24 mouse cellular contexts compared by ENCODE assay signal in genomic region chr2:146441711-146442110, GRCm38 (mm10).
A peak's percentile ranks its signal among the peaks of the same experiment; 100 is the strongest.
DNase-seq lines count a peak whose midpoint lies in the region; ATAC-seq and TF ChIP-seq lines count a peak whose summit lies in the region.
"Had no signal": no experiment of that assay in that cellular context is flagged by ENCODE, and none has a peak within 500 bp of the region (broad histone marks: within the 10 kb centered on the region; RNA-seq: fewer than 3 reads in every experiment).

No protein-coding gene starts in this region.

- TF ChIP-seq POLR2A in liver, adult 2 months (IDR thresholded peaks at IDR 0.05; ENCODE audit: extremely low read depth, insufficient read depth, low read length) = no peak

- H3K4me2 ChIP-seq in intestine, embryonic 14.5 days (ENCODE audit: low read length) = no peak overlapping the region
- no peak overlapping the region for H3K4me2 ChIP-seq in intestine, embryonic 15.5 days (replicated peaks)
- no peak overlapping the region for H3K4me2 ChIP-seq in liver, embryonic 11.5 days
- H3K4me2 ChIP-seq: embryonic facial prominence, embryonic 12.5 days; forebrain, embryonic 13.5 days; forebrain, embryonic 15.5 days had no signal

- 0 out of 2 replicates have a peak, but pooled peaks have one; percentile 53 for ATAC-seq in intestine, embryonic 14.5 days (replicated peaks; ENCODE audit: low FRiP score, low TSS enrichment, low read depth)
- no peak for ATAC-seq in intestine, embryonic 15.5 days
- no peak for ATAC-seq in liver, embryonic 11.5 days (replicated peaks; ENCODE audit: low FRiP score)
- ATAC-seq: activated CD4-positive, CD25-positive, alpha-beta regulatory T cell, adult 4 months; CD4-positive, CD25-positive, alpha-beta regulatory T cell, adult 4 months; forebrain, embryonic 13.5 days; forebrain, embryonic 15.5 days; Patski had no signal

- H3K4me1 ChIP-seq in intestine, embryonic 14.5 days (replicated peaks; ENCODE audit: control insufficient read depth, insufficient read depth, low read length) = no peaks in the 10 kb centered on the region; the same call in 1 of the 2 replicates
- H3K4me1 ChIP-seq in intestine, embryonic 15.5 days (replicated peaks) = no peaks in the 10 kb centered on the region
- peaks cover 17% of the 10 kb centered on the region for H3K4me1 ChIP-seq in liver, adult 2 months (ENCODE audit: control insufficient read depth, insufficient read depth, low read length)
- H3K4me1 ChIP-seq in liver, embryonic 11.5 days (replicated peaks; ENCODE audit: control insufficient read depth, insufficient read depth, low read length) = no peaks in the 10 kb centered on the region
- H3K4me1 ChIP-seq: embryonic facial prominence, embryonic 10.5 days; embryonic facial prominence, embryonic 12.5 days; forebrain, embryonic 13.5 days; forebrain, embryonic 15.5 days had no signal

- H3K4me3 ChIP-seq in intestine, embryonic 14.5 days (ENCODE audit: low read depth, low read length) = no peak overlapping the region
- H3K4me3 ChIP-seq in intestine, embryonic 15.5 days (replicated peaks) = no peak overlapping the region
- H3K4me3 ChIP-seq in liver, adult 2 months (ENCODE audit: insufficient read depth, low read depth, low read length) = no peak overlapping the region
- H3K4me3 ChIP-seq in liver, embryonic 11.5 days (ENCODE audit: low read depth, low read length) = no peak overlapping the region
- no peak overlapping the region for H3K4me3 ChIP-seq in macrophage (ENCODE audit: inconsistent target)
- H3K4me3 ChIP-seq: embryonic facial prominence, embryonic 10.5 days; embryonic facial prominence, embryonic 12.5 days; forebrain, embryonic 13.5 days; forebrain, embryonic 15.5 days had no signal

- TF ChIP-seq CTCF in liver, adult 2 months (IDR thresholded peaks at IDR 0.05; ENCODE audit: low read depth, low read length) = no peak

- H3K27ac ChIP-seq in intestine, embryonic 14.5 days (ENCODE audit: low read depth) = no peak overlapping the region
- H3K27ac ChIP-seq in intestine, embryonic 15.5 days = no peak overlapping the region
- H3K27ac ChIP-seq in liver, adult 2 months (replicated peaks; ENCODE audit: insufficient read depth, low read depth, low read length) = peak overlapping the region; percentile 33
- no peak overlapping the region for H3K27ac ChIP-seq in liver, embryonic 11.5 days (ENCODE audit: low read depth, low read length)
- H3K27ac ChIP-seq in macrophage = peak overlapping the region; percentile 33; the same call in 1 of the 2 replicates
- H3K27ac ChIP-seq: embryonic facial prominence, embryonic 10.5 days; embryonic facial prominence, embryonic 12.5 days; forebrain, embryonic 13.5 days; forebrain, embryonic 15.5 days had no signal

- 38% methylated on average over 4 of the region's 4 CpGs for WGBS in intestine, embryonic 14.5 days
- 49% methylated on average over 4 of the region's 4 CpGs for WGBS in intestine, embryonic 15.5 days
- WGBS in liver, adult 2 months = 52% methylated on average over 4 of the region's 4 CpGs
- 83% methylated on average over 4 of the region's 4 CpGs for WGBS in liver, embryonic 11.5 days
- WGBS in macrophage (ENCODE audit: missing documents) = 87% methylated on average over 4 of the region's 4 CpGs

- H3K9me3 ChIP-seq in intestine, embryonic 14.5 days (ENCODE audit: control insufficient read depth, low read length) = no peaks in the 10 kb centered on the region
- H3K9me3 ChIP-seq in intestine, embryonic 15.5 days = no peaks in the 10 kb centered on the region
- H3K9me3 ChIP-seq in liver, embryonic 11.5 days (ENCODE audit: control insufficient read depth, low read length) = no peaks in the 10 kb centered on the region
- H3K9me3 ChIP-seq: embryonic facial prominence, embryonic 10.5 days; embryonic facial prominence, embryonic 12.5 days; forebrain, embryonic 13.5 days; forebrain, embryonic 15.5 days; G1E had no signal

- H3K9ac ChIP-seq in intestine, embryonic 14.5 days (ENCODE audit: low read length) = no peak overlapping the region
- no peak overlapping the region for H3K9ac ChIP-seq in intestine, embryonic 15.5 days
- no peak overlapping the region for H3K9ac ChIP-seq in liver, adult 2 months (ENCODE audit: low read depth, low read length)
- H3K9ac ChIP-seq in liver, embryonic 11.5 days (ENCODE audit: low read depth, low read length) = no peak overlapping the region
- H3K9ac ChIP-seq: embryonic facial prominence, embryonic 12.5 days; forebrain, embryonic 13.5 days; forebrain, embryonic 15.5 days had no signal

- peaks cover 5% of the 10 kb centered on the region; the same call in 1 of the 2 replicates for H3K79me2 ChIP-seq in liver, adult 2 months (ENCODE audit: control insufficient read depth, insufficient read depth, low read length)
- no peaks in the 10 kb centered on the region for H3K79me2 ChIP-seq in macrophage (ENCODE audit: inconsistent target)

- H3K27me3 ChIP-seq in intestine, embryonic 14.5 days (replicated peaks; ENCODE audit: control insufficient read depth, insufficient read depth, low read length) = no peaks in the 10 kb centered on the region
- no peaks in the 10 kb centered on the region for H3K27me3 ChIP-seq in intestine, embryonic 15.5 days (replicated peaks)
- H3K27me3 ChIP-seq in liver, adult 2 months (ENCODE audit: control insufficient read depth, insufficient read depth, low read length) = no peaks in the 10 kb centered on the region
- no peaks in the 10 kb centered on the region for H3K27me3 ChIP-seq in liver, embryonic 11.5 days (replicated peaks; ENCODE audit: control insufficient read depth, insufficient read depth, low read length)
- H3K27me3 ChIP-seq: CH12.LX; embryonic facial prominence, embryonic 12.5 days; forebrain, embryonic 13.5 days; forebrain, embryonic 15.5 days; Patski had no signal

- no peak for DNase-seq in intestine, embryonic 14.5 days (ENCODE audit: low spot score)
- no peak for DNase-seq in liver, adult 2 months (ENCODE audit: extremely low read depth, low read depth, low spot score)
- no peak for DNase-seq in liver, embryonic 11.5 days (ENCODE audit: low spot score)
- no peak for DNase-seq in frontal cortex, postnatal 14 days (ENCODE audit: low spot score in 2 of 2)
- DNase-seq: adrenal gland, adult 8-10 months; adrenal gland, postnatal 14 days; adrenal gland, postnatal 36 days; B cell, adult 2 months; cerebellum, adult 11-12 months; cerebellum, adult 2 months; cerebellum, adult 9-10 months; cerebellum, postnatal 10 days; cerebellum, postnatal 25 days had no signal

- H3K36me3 ChIP-seq in intestine, embryonic 14.5 days (ENCODE audit: control insufficient read depth, insufficient read depth, low read length) = 0 out of 2 replicates have a peak, but pooled peaks cover 4% of the 10 kb centered on the region
- H3K36me3 ChIP-seq in intestine, embryonic 15.5 days = no peaks in the 10 kb centered on the region
- H3K36me3 ChIP-seq in liver, adult 2 months (ENCODE audit: control insufficient read depth, insufficient read depth, low read length) = peaks cover 15% of the 10 kb centered on the region
- H3K36me3 ChIP-seq in liver, embryonic 11.5 days (ENCODE audit: control insufficient read depth, insufficient read depth, low read length) = no peaks in the 10 kb centered on the region; the same call in 1 of the 2 replicates
- H3K36me3 ChIP-seq in macrophage (ENCODE audit: inconsistent target) = peaks cover 13% of the 10 kb centered on the region; the same call in 1 of the 2 replicates
- H3K36me3 ChIP-seq: forebrain, embryonic 15.5 days had no signal

Comparison
In these comparisons a context has a peak if more than half of its experiments do, and no peak if none do; other contexts are left out.
1. H3K27ac ChIP-seq: peak in liver, adult 2 months (single experiment) and macrophage (single experiment); none in intestine, embryonic 14.5 days (single experiment), intestine, embryonic 15.5 days (single experiment) and liver, embryonic 11.5 days (single experiment).